In genomic region chr19:59354906-59355305, GRCm38 (mm10) we compare ENCODE assay signal across 11 mouse cellular contexts.
"Had no signal": no experiment of that assay in that cellular context is flagged by ENCODE, and none has a peak within 500 bp of the region (broad histone marks: within the 10 kb centered on the region; RNA-seq: fewer than 3 reads in every experiment).

No protein-coding gene starts in this region.

- H3K9me3 ChIP-seq: limb, embryonic 15.5 days; lung, embryonic 15.5 days; neural tube, embryonic 13.5 days; stomach, embryonic 15.5 days had no signal

- DNase-seq: kidney, adult 11 months; kidney, postnatal 14 days; lung, postnatal 14 days; midbrain, embryonic 14.5 days; right cerebral cortex, postnatal 14 days; thymus, postnatal 4 days had no signal

- H3K36me3 ChIP-seq: limb, embryonic 15.5 days; lung, embryonic 15.5 days; neural tube, embryonic 13.5 days; stomach, embryonic 15.5 days had no signal

- H3K4me3 ChIP-seq: limb, embryonic 15.5 days; lung, embryonic 15.5 days; neural tube, embryonic 13.5 days; stomach, embryonic 15.5 days had no signal

- H3K9ac ChIP-seq: limb, embryonic 15.5 days; lung, embryonic 15.5 days; neural tube, embryonic 13.5 days; stomach, embryonic 15.5 days had no signal

- H3K27me3 ChIP-seq: limb, embryonic 15.5 days; lung, embryonic 15.5 days; neural tube, embryonic 13.5 days; stomach, embryonic 15.5 days had no signal

- H3K4me2 ChIP-seq: limb, embryonic 15.5 days; lung, embryonic 15.5 days; neural tube, embryonic 13.5 days; stomach, embryonic 15.5 days had no signal

- H3K4me1 ChIP-seq: limb, embryonic 15.5 days; lung, embryonic 15.5 days; neural tube, embryonic 13.5 days; stomach, embryonic 15.5 days had no signal

- H3K27ac ChIP-seq: limb, embryonic 15.5 days; lung, embryonic 15.5 days; macrophage; neural tube, embryonic 13.5 days; stomach, embryonic 15.5 days had no signal
